In the genomic region with DNA sequence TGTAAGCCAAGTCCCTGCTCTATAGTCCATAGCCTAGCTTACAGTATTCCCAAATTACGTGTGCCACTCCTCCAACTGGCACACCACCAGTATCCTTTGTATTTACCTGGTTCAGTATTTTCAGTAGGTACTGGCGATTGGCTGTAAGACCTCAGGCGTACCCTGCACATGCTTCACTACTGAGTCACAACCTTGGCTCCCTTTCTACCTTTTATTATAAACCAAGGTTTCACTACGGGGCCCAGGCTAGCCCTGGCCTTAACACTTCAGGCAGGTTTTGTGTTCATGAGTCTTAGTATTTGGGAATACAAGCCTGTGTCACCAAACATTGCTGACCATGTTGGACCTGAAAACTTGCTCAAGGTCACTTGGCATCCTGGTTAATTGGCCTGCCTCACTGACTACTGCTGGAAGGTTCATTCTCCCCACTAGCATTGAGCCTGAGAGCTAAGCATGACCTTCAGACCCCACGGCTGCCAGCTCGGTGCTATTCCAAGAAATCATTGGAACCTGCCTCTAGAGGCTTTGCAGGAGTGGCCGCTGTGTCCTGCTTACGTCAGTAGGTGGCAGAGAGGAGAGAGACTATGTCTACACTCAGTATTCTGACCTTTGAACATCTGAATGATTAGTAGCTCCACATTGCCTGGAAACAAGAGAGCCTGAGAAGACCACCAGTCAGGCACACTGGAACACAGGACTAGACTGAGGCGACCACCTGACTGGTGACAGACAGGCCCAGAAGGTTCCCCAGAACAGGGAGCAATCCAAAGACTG, we compare ENCODE assay signal across 9 mouse cellular contexts.
DNase-seq lines count a peak whose midpoint lies in the region; ATAC-seq lines count a peak whose summit lies in the region.
"Had no signal": no experiment of that assay in that cellular context is flagged by ENCODE, and none has a peak within 500 bp of the region (broad histone marks: within the 10 kb centered on the region; RNA-seq: fewer than 3 reads in every experiment).

No protein-coding gene starts in this region.

- peak; percentile 35 for ATAC-seq in neural tube, embryonic 13.5 days (ENCODE audit: low read depth)
- no peak for ATAC-seq in neural tube, embryonic 15.5 days (ENCODE audit: low FRiP score)
- ATAC-seq in kidney, embryonic 14.5 days (ENCODE audit: low FRiP score, low TSS enrichment), result peak; percentile 49; the same call in 1 of the 2 replicates
- ATAC-seq in stomach, embryonic 16.5 days (ENCODE audit: insufficient read depth, low FRiP score), result peak; percentile 62; the same call in 1 of the 2 replicates

- H3K4me1 ChIP-seq in neural tube, embryonic 13.5 days (replicated peaks), result no peaks in the 10 kb centered on the region
- H3K4me1 ChIP-seq in neural tube, embryonic 15.5 days, result no peaks in the 10 kb centered on the region
- H3K4me1 ChIP-seq in kidney, embryonic 14.5 days (ENCODE audit: control insufficient read depth, insufficient read depth, low read length), result no peaks in the 10 kb centered on the region
- peaks cover 5% of the 10 kb centered on the region; the same call in 1 of the 2 replicates for H3K4me1 ChIP-seq in stomach, embryonic 16.5 days (ENCODE audit: control insufficient read depth, insufficient read depth, low read length)
- H3K4me1 ChIP-seq: heart, embryonic 15.5 days had no signal

- H3K9ac ChIP-seq in neural tube, embryonic 13.5 days, result no peak overlapping the region
- no peak overlapping the region for H3K9ac ChIP-seq in neural tube, embryonic 15.5 days (replicated peaks)
- H3K9ac ChIP-seq in kidney, embryonic 14.5 days (ENCODE audit: low read depth, low read length), result no peak overlapping the region
- H3K9ac ChIP-seq in stomach, embryonic 16.5 days (ENCODE audit: low read length), result no peak overlapping the region
- H3K9ac ChIP-seq: heart, embryonic 15.5 days had no signal

- no peak overlapping the region for H3K4me2 ChIP-seq in neural tube, embryonic 13.5 days
- no peak overlapping the region for H3K4me2 ChIP-seq in neural tube, embryonic 15.5 days
- no peak overlapping the region for H3K4me2 ChIP-seq in kidney, embryonic 14.5 days (replicated peaks; ENCODE audit: low read depth, low read length)
- no peak overlapping the region for H3K4me2 ChIP-seq in stomach, embryonic 16.5 days (ENCODE audit: low read depth, low read length)
- H3K4me2 ChIP-seq: heart, embryonic 15.5 days had no signal

- 77% methylated on average over 9 of the region's 9 CpGs for WGBS in neural tube, embryonic 13.5 days
- WGBS in neural tube, embryonic 15.5 days, result 86% methylated on average over 9 of the region's 9 CpGs
- 81% methylated on average over 9 of the region's 9 CpGs for WGBS in kidney, embryonic 14.5 days
- WGBS in stomach, embryonic 16.5 days, result 72% methylated on average over 9 of the region's 9 CpGs

- no peaks in the 10 kb centered on the region for H3K27me3 ChIP-seq in neural tube, embryonic 13.5 days
- no peaks in the 10 kb centered on the region for H3K27me3 ChIP-seq in neural tube, embryonic 15.5 days (replicated peaks)
- H3K27me3 ChIP-seq in kidney, embryonic 14.5 days (ENCODE audit: control insufficient read depth, insufficient read depth, low read length), result no peaks in the 10 kb centered on the region
- H3K27me3 ChIP-seq in stomach, embryonic 16.5 days (ENCODE audit: control insufficient read depth, insufficient read depth, low read length), result no peaks in the 10 kb centered on the region
- H3K27me3 ChIP-seq: heart, embryonic 15.5 days had no signal

- DNase-seq in adrenal gland, postnatal 10 days, result peak; percentile 60
- no peak for DNase-seq in adrenal gland, postnatal 25 days
- no peak for DNase-seq in urinary bladder, postnatal 25 days (ENCODE audit: low spot score)
- DNase-seq in urinary bladder, postnatal 36 days (ENCODE audit: low spot score in 2 of 2), result no peak

- no peaks in the 10 kb centered on the region for H3K9me3 ChIP-seq in neural tube, embryonic 13.5 days
- no peaks in the 10 kb centered on the region for H3K9me3 ChIP-seq in neural tube, embryonic 15.5 days (replicated peaks)
- H3K9me3 ChIP-seq in kidney, embryonic 14.5 days (ENCODE audit: control insufficient read depth, low read length), result no peaks in the 10 kb centered on the region
- no peaks in the 10 kb centered on the region for H3K9me3 ChIP-seq in stomach, embryonic 16.5 days (replicated peaks; ENCODE audit: control insufficient read depth, low read length)
- H3K9me3 ChIP-seq: heart, embryonic 15.5 days had no signal

- no peak overlapping the region for H3K27ac ChIP-seq in neural tube, embryonic 13.5 days (replicated peaks)
- H3K27ac ChIP-seq in neural tube, embryonic 15.5 days (replicated peaks), result no peak overlapping the region
- no peak overlapping the region for H3K27ac ChIP-seq in kidney, embryonic 14.5 days (ENCODE audit: low read depth, low read length)
- H3K27ac ChIP-seq in stomach, embryonic 16.5 days (ENCODE audit: low read length), result no peak overlapping the region
- H3K27ac ChIP-seq: heart, embryonic 15.5 days had no signal

- H3K36me3 ChIP-seq in neural tube, embryonic 13.5 days, result peaks cover 68% of the 10 kb centered on the region
- peaks cover 40% of the 10 kb centered on the region for H3K36me3 ChIP-seq in neural tube, embryonic 15.5 days
- no peaks in the 10 kb centered on the region for H3K36me3 ChIP-seq in kidney, embryonic 14.5 days (ENCODE audit: control insufficient read depth, insufficient read depth, low read length)
- no peaks in the 10 kb centered on the region for H3K36me3 ChIP-seq in stomach, embryonic 16.5 days (ENCODE audit: control insufficient read depth, insufficient read depth, low read length)

- H3K4me3 ChIP-seq in neural tube, embryonic 13.5 days, result no peak overlapping the region
- no peak overlapping the region for H3K4me3 ChIP-seq in neural tube, embryonic 15.5 days (replicated peaks)
- no peak overlapping the region for H3K4me3 ChIP-seq in kidney, embryonic 14.5 days (ENCODE audit: low read length)
- no peak overlapping the region for H3K4me3 ChIP-seq in stomach, embryonic 16.5 days (replicated peaks; ENCODE audit: low read length)
- H3K4me3 ChIP-seq: heart, embryonic 15.5 days had no signal
